Mouse (Mus musculus) neural tube, embryonic 11.5 days (tissue): ENCODE measurements at regions not wholly inside any gene's neighbourhood (a gene's known extent, or its start where the extent isn't known, plus 50 kb on each side); places are given as distances from the start of the nearest gene placed in this dataset.

Experiments used
- ATAC-seq: fragments of 200-750 bp; cut with Nextera tagmentation; 2 replicates; pipeline ENCODE4 v1.8.0; 2017; ENCODE audit warnings: moderate number of reproducible peaks, mild to moderate bottlenecking, moderate TSS enrichment, moderate library complexity; ENCODE audit not compliant: insufficient read depth, low FRiP score, low TSS enrichment
- DNase-seq: peaks from one replicate; pipeline ENCODE4 v3.0.0-alpha.2; 2015; ENCODE audit warnings: low spot score
- H3K27ac ChIP-seq: fragments of 300-500 bp; sonication (generic); 2 replicates; pipeline ENCODE4 v1.5.1; 2014; ENCODE audit warnings: low read depth, mild to moderate bottlenecking, low read length
- H3K27me3 ChIP-seq: fragments of 300-500 bp; sonication (generic); 2 replicates; pipeline ENCODE4 v1.6.1; 2014; ENCODE audit warnings: mild to moderate bottlenecking, low read length, mixed read lengths; ENCODE audit not compliant: control insufficient read depth, insufficient read depth
- H3K36me3 ChIP-seq: fragments of 300-500 bp; sonication (generic); 2 replicates; pipeline ENCODE4 v1.6.1; 2014; ENCODE audit warnings: mild to moderate bottlenecking, low read length, moderate library complexity, mixed read lengths; ENCODE audit not compliant: control insufficient read depth, insufficient read depth
- H3K4me1 ChIP-seq: fragments of 300-500 bp; sonication (generic); 2 replicates; pipeline ENCODE4 v1.6.1; 2014; ENCODE audit warnings: low read length, mixed read lengths; ENCODE audit not compliant: control insufficient read depth, insufficient read depth
- H3K4me2 ChIP-seq: fragments of 300-500 bp; sonication (generic); 2 replicates; pipeline ENCODE4 v1.6.1; 2014; ENCODE audit warnings: low read depth, mild to moderate bottlenecking, moderate library complexity
- H3K4me3 ChIP-seq: fragments of 300-500 bp; sonication (generic); 2 replicates; pipeline ENCODE4 v1.5.1; 2014; ENCODE audit warnings: low read depth, low read length
- H3K9ac ChIP-seq: fragments of 300-500 bp; sonication (generic); 2 replicates; pipeline ENCODE4 v1.6.1; 2014; ENCODE audit warnings: mild to moderate bottlenecking, low read length
- H3K9me3 ChIP-seq: fragments of 300-500 bp; sonication (generic); 2 replicates; pipeline ENCODE4 v1.6.1; 2016; ENCODE audit warnings: low read length; ENCODE audit not compliant: control insufficient read depth
- WGBS: fragments of 180-500 bp; shearing (Covaris S2); extraction: QIAGEN DNeasy Blood & Tissue Kit; methylation state at CpG from one replicate; pipeline ENCODE4 v1.1.7; 2014; 5-methylcytosine and 5-hydroxymethylcytosine counted together

GRCm38 (mm10) chr5:12207452-12207851 is 175.7 kb upstream of the Sema3d start:
- Histone ChIP-seq H3K4me1 (no peaks in the 10 kb centered on the region), H3K9me3 (no peaks in the 10 kb centered on the region), H3K36me3 (no peaks in the 10 kb centered on the region), H3K27ac (no peak overlapping the region), H3K27me3 (no peaks in the 10 kb centered on the region), H3K4me2 (no peak overlapping the region), H3K9ac (no peak overlapping the region), H3K4me3 (no peak overlapping the region)
- DNase-seq (no peak), ATAC-seq (no peak)
- 53% methylated on average over 1 of the region's 1 CpGs for WGBS

DNA sequence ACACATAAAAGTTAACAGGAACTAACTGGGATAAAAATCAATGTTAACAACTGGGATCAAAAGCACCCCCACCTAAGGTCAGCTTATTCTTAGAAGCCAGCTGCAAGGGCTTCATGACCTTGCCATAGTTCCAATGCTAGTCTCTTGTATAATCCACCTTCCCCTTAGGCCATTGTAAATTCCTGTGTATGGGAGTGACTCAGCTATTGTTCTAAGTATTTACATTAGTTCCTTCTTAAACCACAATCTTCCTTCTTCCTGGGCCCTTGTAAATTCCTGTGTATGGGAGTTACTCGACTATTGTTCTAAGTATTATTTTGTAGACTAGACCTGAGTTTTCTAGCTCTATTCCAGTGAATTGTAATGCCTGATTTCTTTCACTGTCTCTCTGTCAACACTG is 173.6 kb upstream of the Sema3d start:
- no peaks in the 10 kb centered on the region for H3K27me3 ChIP-seq
- H3K9ac ChIP-seq = no peak overlapping the region
- WGBS = 88% methylated on average over 1 of the region's 1 CpGs
- H3K9me3 ChIP-seq = no peaks in the 10 kb centered on the region
- H3K4me3 ChIP-seq = no peak overlapping the region
- ATAC-seq = no peak
- no peaks in the 10 kb centered on the region for H3K4me1 ChIP-seq
- no peak overlapping the region for H3K27ac ChIP-seq
- no peak for DNase-seq
- H3K36me3 ChIP-seq = no peaks in the 10 kb centered on the region
- no peak overlapping the region for H3K4me2 ChIP-seq

GRCm38 (mm10) chr5:12213448-12213847 is 169.7 kb upstream of the Sema3d start:
- H3K4me1 ChIP-seq = no peaks in the 10 kb centered on the region
- H3K9me3 ChIP-seq = no peaks in the 10 kb centered on the region
- no peak overlapping the region for H3K27ac ChIP-seq
- no peak overlapping the region for H3K4me3 ChIP-seq
- H3K9ac ChIP-seq = no peak overlapping the region
- H3K36me3 ChIP-seq = no peaks in the 10 kb centered on the region
- WGBS = 90% methylated on average over 3 of the region's 3 CpGs
- H3K27me3 ChIP-seq = no peaks in the 10 kb centered on the region
- no peak for ATAC-seq
- no peak overlapping the region for H3K4me2 ChIP-seq
- DNase-seq = no peak

DNA sequence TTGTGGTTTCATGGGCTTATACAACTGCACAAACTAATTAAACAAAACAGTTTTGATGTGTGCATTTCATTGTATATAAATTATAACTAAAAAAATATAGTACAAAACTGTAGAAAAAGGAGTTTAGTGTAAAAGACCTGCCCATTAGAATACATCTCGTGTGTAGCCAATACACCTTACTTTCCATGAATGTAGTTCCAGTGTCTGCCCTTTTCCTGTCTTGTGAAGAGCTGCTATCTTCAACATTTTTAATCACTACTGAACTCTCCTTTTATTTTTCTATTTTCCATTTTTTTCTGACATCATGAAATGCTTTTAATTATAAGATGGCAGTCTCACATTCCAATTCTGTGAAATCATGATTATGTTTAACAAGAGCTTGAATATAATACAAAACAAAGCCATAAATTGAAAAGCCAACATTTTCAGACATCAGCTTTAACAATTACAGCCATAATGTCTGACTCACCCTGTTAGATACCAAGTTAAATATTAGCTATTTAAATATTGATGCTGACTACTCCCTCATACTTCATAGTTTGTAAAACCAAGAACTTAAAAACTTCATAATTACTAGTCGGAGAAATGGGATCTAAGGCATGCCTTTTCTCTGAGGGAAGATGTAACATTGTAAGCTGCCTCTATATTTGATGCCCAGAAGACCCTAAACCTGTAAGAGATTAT is 163.6 kb upstream of the Sema3d start:
- no peaks in the 10 kb centered on the region for H3K4me1 ChIP-seq
- H3K4me2 ChIP-seq = no peak overlapping the region
- H3K9ac ChIP-seq = no peak overlapping the region
- H3K36me3 ChIP-seq = no peaks in the 10 kb centered on the region
- no peak for ATAC-seq
- H3K4me3 ChIP-seq = no peak overlapping the region
- H3K27me3 ChIP-seq = no peaks in the 10 kb centered on the region
- WGBS = 87% methylated on average over 2 of the region's 2 CpGs
- H3K9me3 ChIP-seq = no peaks in the 10 kb centered on the region
- no peak for DNase-seq
- no peak overlapping the region for H3K27ac ChIP-seq

DNA sequence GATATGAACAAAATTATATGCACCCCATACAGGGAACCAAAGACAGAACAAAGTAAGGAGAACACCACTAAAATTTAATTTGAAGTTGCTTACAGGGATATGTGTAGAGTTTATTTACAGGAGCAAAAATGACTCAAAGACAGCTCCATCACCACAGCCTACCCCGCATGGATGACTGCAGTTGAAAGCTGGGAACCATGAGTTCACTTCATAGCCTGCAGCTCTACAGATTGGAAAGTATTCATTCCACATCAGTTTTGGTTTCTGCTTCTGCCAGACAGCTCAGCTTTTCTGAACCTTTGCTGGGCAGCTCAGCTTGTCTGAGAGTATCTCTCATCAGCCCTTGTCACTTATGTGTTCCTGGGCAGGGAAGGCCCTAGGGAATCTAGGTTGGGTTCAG is 160.6 kb upstream of the Sema3d start:
- WGBS = 93% methylated on average over 1 of the region's 1 CpGs
- no peak for ATAC-seq

GRCm38 (mm10) chr5:12233377-12234096 is 149.6 kb upstream of the Sema3d start:
- Histone ChIP-seq H3K9me3 (no peaks in the 10 kb centered on the region), H3K36me3 (no peaks in the 10 kb centered on the region), H3K4me2 (no peak overlapping the region), H3K27me3 (no peaks in the 10 kb centered on the region), H3K4me1 (no peaks in the 10 kb centered on the region), H3K4me3 (no peak overlapping the region), H3K9ac (no peak overlapping the region), H3K27ac (no peak overlapping the region)
- ATAC-seq = no peak
- 81% methylated on average over 5 of the region's 5 CpGs for WGBS
- DNase-seq = no peak

More for the DNA sequence above, 160.6 kb upstream of the Sema3d start:
- Histone ChIP-seq H3K36me3 (no peaks in the 10 kb centered on the region), H3K27ac (no peak overlapping the region), H3K4me2 (no peak overlapping the region), H3K4me3 (no peak overlapping the region), H3K9ac (no peak overlapping the region), H3K27me3 (no peaks in the 10 kb centered on the region), H3K9me3 (no peaks in the 10 kb centered on the region), H3K4me1 (no peaks in the 10 kb centered on the region)
- no peak for DNase-seq

DNA sequence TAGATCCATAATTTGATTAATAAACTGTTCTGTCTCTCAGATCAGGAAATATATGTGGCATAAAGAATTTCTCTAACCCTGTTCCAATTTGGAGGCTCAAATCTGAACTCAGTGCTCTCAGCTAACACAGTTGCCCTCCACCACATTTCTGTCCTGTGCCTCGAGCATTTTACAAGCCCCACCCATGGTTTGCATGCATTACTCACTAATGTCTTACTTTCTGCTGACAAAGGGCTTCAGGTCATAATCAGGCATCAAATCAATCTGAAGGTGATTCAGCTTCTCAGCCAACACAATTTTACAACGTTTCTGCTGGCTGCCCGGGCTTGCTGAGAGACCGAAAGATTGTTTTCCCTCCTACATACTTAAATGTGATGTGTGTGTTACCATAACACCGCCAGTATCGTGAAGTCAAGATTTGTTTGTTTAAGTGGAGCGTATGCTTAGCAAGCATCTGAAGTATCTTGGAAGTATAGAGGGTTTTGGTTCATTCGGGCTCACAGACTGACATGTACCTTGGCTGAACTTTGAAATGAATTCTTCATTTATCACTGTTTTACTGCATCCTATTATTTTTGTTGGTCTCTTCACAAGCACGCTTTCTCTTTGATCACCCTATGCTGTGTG is 139.9 kb upstream of the Sema3d start:
- Histone ChIP-seq H3K9me3 (no peaks in the 10 kb centered on the region), H3K4me3 (no peak overlapping the region), H3K9ac (no peak overlapping the region), H3K4me1 (no peaks in the 10 kb centered on the region), H3K27me3 (no peaks in the 10 kb centered on the region), H3K27ac (no peak overlapping the region), H3K4me2 (no peak overlapping the region), H3K36me3 (no peaks in the 10 kb centered on the region)
- no peak for ATAC-seq
- WGBS = 75% methylated on average over 9 of the region's 9 CpGs
- DNase-seq = no peak

DNA sequence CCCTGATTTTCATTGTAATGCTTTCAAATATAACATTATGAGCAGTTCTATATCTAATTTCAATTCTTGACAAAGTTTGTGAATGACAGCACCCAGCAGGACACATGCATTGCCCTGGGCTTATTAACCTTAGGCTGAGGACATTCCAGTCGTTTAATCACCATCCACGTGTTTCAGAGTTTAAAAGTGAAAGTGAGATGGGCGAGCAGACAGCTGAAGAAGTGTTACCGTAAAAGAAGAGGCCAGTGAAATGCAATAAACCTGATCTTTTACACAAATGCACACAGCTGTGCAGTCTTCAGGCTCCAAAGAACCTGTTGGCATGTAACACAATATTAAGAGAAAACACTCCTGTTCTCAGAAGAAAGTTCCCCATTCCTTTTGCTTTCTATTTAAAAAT is 89.5 kb upstream of the Sema3d start:
- Histone ChIP-seq H3K4me3 (no peak overlapping the region), H3K4me1 (no peaks in the 10 kb centered on the region), H3K4me2 (no peak overlapping the region), H3K9me3 (no peaks in the 10 kb centered on the region), H3K36me3 (no peaks in the 10 kb centered on the region), H3K9ac (no peak overlapping the region), H3K27ac (no peak overlapping the region), H3K27me3 (no peaks in the 10 kb centered on the region)
- DNase-seq = no peak
- no peak for ATAC-seq
- 42% methylated on average over 4 of the region's 4 CpGs for WGBS

- Histone ChIP-seq H3K36me3 (no peaks in the 10 kb centered on the region), H3K4me2 (no peak overlapping the region), H3K27ac (no peak overlapping the region), H3K9me3 (no peaks in the 10 kb centered on the region), H3K27me3 (no peaks in the 10 kb centered on the region), H3K4me3 (no peak overlapping the region), H3K4me1 (no peaks in the 10 kb centered on the region), H3K9ac (no peak overlapping the region)
- no peak for ATAC-seq
- 55% methylated on average over 2 of the region's 2 CpGs for WGBS
- DNase-seq = no peak
Observed at GRCm38 (mm10) chr5:12297331-12297730, 85.9 kb upstream of the Sema3d start.
